Mouse (Mus musculus) CD8-positive naive resting alpha-beta T cell, adult 2 months (primary cell): ENCODE results near the gene Itpkb.
"Not testable (repeated sequence)": the region's sequence is repeated elsewhere in the genome, so short reads cannot be mapped to it uniquely, and the experiment has no call there.

Source experiments
- DNase-seq, 2 experiments: peaks; one replicate each; pipeline ENCODE4 v3.0.0; 2022; ENCODE audit warnings: low read depth in 2 of 2, low spot score in 2 of 2

Itpkb gene

GRCm38 (mm10) chr1:180365983-180366811 is 35.9 kb downstream of the Itpkb start:
- peak; percentile 44 to 54 for DNase-seq

DNA sequence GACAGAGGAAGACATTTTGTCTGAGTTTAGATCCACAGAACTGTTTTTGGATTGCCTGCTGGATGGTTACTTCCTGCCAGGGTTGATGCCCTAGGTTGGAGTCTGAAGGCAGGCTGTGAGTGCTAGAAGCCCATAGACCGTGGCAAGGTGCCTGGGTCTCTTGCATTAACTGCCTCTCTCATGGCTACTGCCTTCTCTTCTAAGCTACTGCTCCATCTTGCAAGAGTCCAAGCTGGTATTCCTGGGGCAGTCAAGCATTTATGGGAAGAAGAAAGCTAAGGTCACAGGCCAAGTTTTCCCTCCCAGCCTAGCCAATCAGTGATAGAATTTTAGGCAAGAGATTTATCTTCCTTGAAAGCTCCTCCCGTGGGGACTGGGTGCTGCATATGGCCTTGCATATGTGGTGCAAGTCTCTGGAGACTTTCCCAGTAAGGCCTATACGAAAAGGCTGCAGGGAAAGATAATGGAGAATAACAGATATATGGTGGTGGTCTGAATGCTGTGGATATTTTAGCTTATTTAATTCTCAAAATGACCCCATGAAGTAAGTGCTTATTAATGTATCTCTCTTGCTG is 36.8 kb downstream of the Itpkb start:
- no peak for DNase-seq

- DNase-seq: no peak
These were observed 37.3 kb downstream of the Itpkb start for GRCm38 (mm10) chr1:180367626-180368025.

GRCm38 (mm10) chr1:180368112-180368511 is 37.8 kb downstream of the Itpkb start:
- DNase-seq: no peak

DNA sequence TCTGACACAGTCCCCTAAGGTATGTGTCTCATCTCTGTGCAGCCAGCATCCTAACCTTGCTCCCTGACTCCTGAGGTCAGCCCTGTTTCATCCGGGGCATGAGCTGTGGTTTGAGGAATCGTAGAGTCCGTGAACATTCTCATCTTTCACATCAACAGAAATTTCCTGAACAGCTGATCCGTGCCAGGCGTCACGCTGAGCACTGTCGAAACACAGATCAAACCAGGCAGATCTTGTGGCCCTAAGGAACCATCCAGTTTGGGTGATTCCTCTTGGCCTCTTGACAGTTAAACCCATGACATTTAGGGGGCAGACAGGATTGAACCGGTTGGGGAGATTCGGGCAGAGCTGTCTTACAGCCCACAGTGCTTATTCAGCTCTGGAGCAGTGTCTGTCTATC is 38.4 kb downstream of the Itpkb start:
- no peak for DNase-seq

DNA sequence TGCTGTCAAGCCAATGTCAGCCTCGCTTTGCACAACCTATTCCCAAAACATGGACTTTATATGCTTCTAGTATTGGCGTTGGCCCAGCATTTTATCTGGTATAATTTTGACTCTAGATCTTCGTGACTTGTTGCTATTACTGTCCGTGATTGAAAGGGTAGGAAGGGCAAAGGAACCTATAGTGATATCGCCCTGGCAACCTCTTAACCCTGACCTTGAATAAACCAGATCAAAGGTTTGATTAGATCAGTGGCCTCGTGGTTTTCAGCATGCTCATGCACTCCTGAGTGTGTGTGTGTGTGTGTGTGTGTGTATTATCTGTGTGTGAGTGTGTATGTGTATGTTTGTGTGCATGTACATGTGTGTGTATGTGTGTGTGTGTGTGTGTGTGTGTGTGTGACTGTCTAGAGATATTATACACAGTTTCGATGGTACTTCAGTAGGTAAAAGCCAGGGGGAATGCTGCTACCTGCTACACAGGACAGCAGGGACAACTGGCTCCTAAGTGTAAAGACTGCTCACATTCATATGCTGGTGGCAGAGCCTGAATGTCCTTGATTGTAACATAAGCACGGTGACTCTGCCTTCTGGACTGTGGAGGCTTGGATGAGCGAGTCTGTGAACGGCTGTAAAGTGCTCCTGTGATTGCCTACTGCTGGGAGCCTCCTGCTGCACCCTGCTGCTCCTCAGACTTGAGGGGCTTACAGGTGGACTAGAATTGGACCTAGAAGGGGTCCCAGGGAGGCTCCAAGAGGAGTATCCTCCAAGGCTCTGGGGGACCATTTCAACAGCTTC is 40.8 kb downstream of the Itpkb start:
- no peak for DNase-seq

GRCm38 (mm10) chr1:180372258-180372657 is 42.0 kb downstream of the Itpkb start:
- DNase-seq: not testable (repeated sequence)

GRCm38 (mm10) chr1:180376598-180376997 is 46.3 kb downstream of the Itpkb start:
- no peak for DNase-seq

DNA sequence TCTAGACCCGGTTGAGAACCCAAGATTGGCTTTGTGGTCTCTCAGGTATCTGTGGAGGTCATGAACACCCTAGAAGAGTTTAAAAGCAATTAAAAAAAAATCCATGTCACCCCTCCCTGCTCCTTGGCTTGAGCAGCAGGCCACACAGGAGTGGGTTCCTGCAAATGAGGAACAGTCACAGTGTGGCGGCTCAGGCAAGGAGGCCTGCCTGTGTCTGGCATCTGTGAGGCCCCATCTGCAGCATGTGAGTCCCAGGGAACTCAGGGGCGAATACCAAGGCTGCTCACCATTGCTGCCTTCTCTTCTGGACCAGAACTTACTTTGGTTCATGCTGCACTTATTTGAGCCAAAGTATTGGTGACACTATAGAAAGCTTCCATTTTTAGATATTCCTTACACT is 49.3 kb downstream of the Itpkb start:
- DNase-seq: no peak

DNA sequence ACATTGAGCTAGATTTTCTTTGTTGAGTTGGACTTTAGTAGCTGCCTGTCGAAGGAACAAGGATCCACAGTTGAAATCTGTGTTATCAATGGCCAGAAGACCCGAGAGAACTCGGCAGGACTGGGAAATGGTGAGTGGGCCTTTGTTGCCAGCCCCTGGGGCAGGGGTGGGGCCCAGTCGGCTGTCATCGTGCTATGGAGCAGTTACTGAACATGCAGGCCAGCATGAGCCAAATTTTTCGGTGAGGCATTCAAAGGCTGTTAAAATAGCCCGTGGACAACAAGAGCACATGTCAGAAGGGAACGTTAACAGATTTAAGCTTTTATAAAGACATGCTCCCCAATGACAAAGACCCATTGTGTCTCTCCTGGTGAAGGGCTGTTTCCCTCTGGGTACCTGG is 52.1 kb downstream of the Itpkb start:
- DNase-seq: no peak

DNA sequence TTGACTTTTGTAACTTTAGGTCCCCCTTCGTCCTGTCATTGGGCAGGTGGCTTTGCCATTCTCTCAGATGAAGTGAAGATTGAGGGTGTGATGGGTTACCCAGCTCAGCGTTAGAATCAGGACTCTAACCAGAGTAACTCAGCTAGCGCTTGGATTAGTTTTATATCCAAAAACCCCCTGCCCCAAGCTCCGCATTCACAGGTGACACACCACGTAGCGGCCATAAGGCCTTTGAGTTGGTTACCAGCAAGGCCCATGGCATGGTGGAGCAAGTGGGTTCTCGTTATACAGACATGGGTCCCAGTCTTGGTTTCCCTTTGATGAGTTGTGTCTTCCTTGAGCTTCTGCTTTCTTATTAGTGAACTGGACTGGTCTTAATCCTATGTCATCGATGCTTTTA is 53.6 kb downstream of the Itpkb start:
- no peak for DNase-seq

- DNase-seq: no peak
These were observed 54.2 kb downstream of the Itpkb start for GRCm38 (mm10) chr1:180384486-180384885.

GRCm38 (mm10) chr1:180385308-180385707 is 55.0 kb downstream of the Itpkb start:
- DNase-seq: no peak

- DNase-seq: peak; percentile 86 to 91
These were observed 56.9 kb downstream of the Itpkb start for GRCm38 (mm10) chr1:180386951-180387749.

- DNase-seq: no peak
These were observed 57.6 kb downstream of the Itpkb start for GRCm38 (mm10) chr1:180387750-180388480.

- DNase-seq: peak; percentile 45 to 50
These were observed 58.2 kb downstream of the Itpkb start for GRCm38 (mm10) chr1:180388481-180388880.

- not testable (repeated sequence) for DNase-seq
These were observed 59.0 kb downstream of the Itpkb start for GRCm38 (mm10) chr1:180389213-180389760.

DNA sequence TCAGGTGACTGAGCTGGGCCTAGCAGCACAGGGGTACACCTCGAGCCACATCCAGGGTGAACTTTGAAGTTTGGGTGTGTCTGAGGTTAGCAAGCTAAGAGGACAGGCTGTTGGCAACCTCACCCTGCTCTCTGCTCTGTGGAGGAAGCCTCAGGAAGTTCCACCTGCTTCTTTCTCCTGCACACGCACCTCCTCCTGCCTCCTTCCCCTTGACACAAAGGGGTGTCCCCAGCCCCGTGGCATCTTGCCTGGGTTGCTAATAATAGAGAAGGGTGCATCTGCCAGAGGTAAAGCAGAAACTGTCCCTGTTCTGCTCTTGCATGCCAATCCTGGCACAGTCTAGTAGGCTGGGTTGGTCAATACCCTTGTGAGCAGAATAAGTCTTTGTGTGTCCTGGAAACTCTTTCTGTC is 60.0 kb downstream of the Itpkb start:
- DNase-seq: peak; percentile 76 to 77

GRCm38 (mm10) chr1:180390746-180391574 is 60.7 kb downstream of the Itpkb start:
- DNase-seq: no peak
